Mouse (Mus musculus) ES-E14 (cell line): ENCODE measurements around the gene Tlr4. TPM values are rescaled to one million over a fixed set of nuclear protein-coding genes. Genes with fewer than 3 reads are reported as not detected.

Source experiments
- DNase-seq: peaks from one replicate; pipeline ENCODE4 v3.0.0-alpha.2; 2013; ENCODE audit warnings: low read depth, low spot score
- H3K27ac ChIP-seq: 2 replicates; pipeline ENCODE4 v1.5.1; 2012; ENCODE audit warnings: low read depth, mild to moderate bottlenecking, low read length, moderate library complexity, mixed read lengths; ENCODE audit not compliant: poor library complexity, insufficient read depth, severe bottlenecking
- H3K36me3 ChIP-seq: 2 replicates; pipeline ENCODE4 v1.6.1; 2012; ENCODE audit warnings: mild to moderate bottlenecking, low read length, moderate library complexity, mixed read lengths; ENCODE audit not compliant: control insufficient read depth, poor library complexity, insufficient read depth, severe bottlenecking
- H3K4me1 ChIP-seq, 2 experiments: fragments of 150-350 bp in 1 of 2; sonication (generic) in 1 of 2; 2 replicates each; pipeline ENCODE4 v1.6.1; 2012; ENCODE audit warnings: low read length in 2 of 2, mild to moderate bottlenecking in 1 of 2, mixed read lengths in 1 of 2; ENCODE audit not compliant: control insufficient read depth in 2 of 2, insufficient read depth in 2 of 2, poor library complexity in 1 of 2
- H3K4me3 ChIP-seq, 2 experiments: fragments of 150-350 bp in 1 of 2; sonication (generic) in 1 of 2; 2 replicates each; pipeline ENCODE4 v1.5.1; 2012; ENCODE audit warnings: low read length in 2 of 2, low read depth in 1 of 2, mild to moderate bottlenecking in 1 of 2, mixed read lengths in 1 of 2; ENCODE audit not compliant: insufficient read depth in 1 of 2, poor library complexity in 1 of 2, severe bottlenecking in 1 of 2
- H3K9ac ChIP-seq: 2 replicates; pipeline ENCODE4 v1.6.1; 2012; ENCODE audit warnings: low read depth, mild to moderate bottlenecking, low read length, mixed read lengths; ENCODE audit not compliant: poor library complexity, insufficient read depth, severe bottlenecking
- H3K9me3 ChIP-seq: fragments of 150-350 bp; sonication (generic); 2 replicates; pipeline ENCODE4 v1.6.1; 2012; ENCODE audit warnings: low read depth, mild to moderate bottlenecking, low read length; ENCODE audit not compliant: control insufficient read depth, insufficient read depth
- CHD2 ChIP-seq: IDR thresholded peaks from 2 replicates; pipeline ENCODE4 v1.6.1; 2014; ENCODE audit warnings: mild to moderate bottlenecking, low read depth, low read length, inconsistent platforms
- HCFC1 ChIP-seq: IDR thresholded peaks from 2 replicates; pipeline ENCODE4 v1.6.1; 2012; ENCODE audit warnings: low read length, inconsistent platforms, borderline replicate concordance; ENCODE audit not compliant: insufficient read depth
- MAFK ChIP-seq: IDR thresholded peaks from 2 replicates; pipeline ENCODE4 v1.6.1; 2014; ENCODE audit warnings: mild to moderate bottlenecking, low read depth, low read length, inconsistent platforms; ENCODE audit not compliant: insufficient read depth
- ZC3H11A ChIP-seq: IDR thresholded peaks from 2 replicates; pipeline ENCODE4 v1.6.1; 2012; ENCODE audit warnings: low read depth, mild to moderate bottlenecking, inconsistent platforms, low read length, borderline replicate concordance
- ZNF384 ChIP-seq: IDR thresholded peaks from 2 replicates; pipeline ENCODE4 v1.6.1; 2012; ENCODE audit warnings: low read depth, low read length, inconsistent platforms
- in situ Hi-C, 2 experiments: fragments of 600-800 bp; cut with MboI; formaldehyde crosslinking; loops; one replicate each; pipeline ENCODE4 v1.15.1; 2025; ENCODE audit warnings: low sequenced_read_pairs in 2 of 2, inconsistent platforms in 1 of 2; ENCODE audit not compliant: unreplicated experiment in 2 of 2
- total RNA-seq: library from RNA; depleted of rRNA; stranded (reverse); fragments of 300-350 nt; gene quantifications from 2 replicates; pipeline ENCODE4 v1.2.3, GENCODE M21; 2012

The Tlr4 gene
- total RNA-seq, 1 experiment: 0.36 TPM

- no peak overlapping the region for H3K9ac ChIP-seq
- H3K9me3 ChIP-seq: no peaks in the 10 kb centered on the region
- no peak overlapping the region; the same call in 1 of the 2 replicates for H3K27ac ChIP-seq
- no peak overlapping the region for H3K4me3 ChIP-seq
- in situ Hi-C loops: no loop called here
- TF ChIP-seq CHD2 (no peak), HCFC1 (no peak), ZNF384 (no peak)
- no peaks in the 10 kb centered on the region for H3K4me1 ChIP-seq
- no peak for DNase-seq
- no peaks in the 10 kb centered on the region for H3K36me3 ChIP-seq
Measured at GRCm38 (mm10) chr4:66901498-66901897, 74.1 kb downstream of the Tlr4 start.

- Histone ChIP-seq H3K9ac (no peak overlapping the region), H3K36me3 (no peaks in the 10 kb centered on the region), H3K9me3 (peaks cover 4% of the 10 kb centered on the region), H3K27ac (no peak overlapping the region), H3K4me1 (no peaks in the 10 kb centered on the region), H3K4me3 (no peak overlapping the region)
- no peak for DNase-seq
- in situ Hi-C loops: no loop called here
- TF ChIP-seq ZC3H11A: no peak
- TF ChIP-seq ZNF384: no peak
- TF ChIP-seq HCFC1: no peak
- TF ChIP-seq CHD2: no peak
- TF ChIP-seq MAFK: no peak
Measured at GRCm38 (mm10) chr4:66908376-66908775, 81.0 kb downstream of the Tlr4 start.

- no peak for TF ChIP-seq HCFC1
- no peak for TF ChIP-seq CHD2
- no peak for TF ChIP-seq ZNF384
- TF ChIP-seq MAFK: no peak
- no peak for TF ChIP-seq ZC3H11A
- DNase-seq: no peak
- Histone ChIP-seq H3K9ac (no peak overlapping the region), H3K4me3 (no peak overlapping the region), H3K36me3 (no peaks in the 10 kb centered on the region), H3K27ac (no peak overlapping the region), H3K4me1 (no peaks in the 10 kb centered on the region), H3K9me3 (no peaks in the 10 kb centered on the region)
- in situ Hi-C loops: no loop called here
Measured at GRCm38 (mm10) chr4:66919630-66920372, 92.4 kb downstream of the Tlr4 start.

GRCm38 (mm10) chr4:66923616-66924276, 96.4 kb downstream of the Tlr4 start:
- no peak for DNase-seq
- H3K4me3 ChIP-seq: no peak overlapping the region
- no peak overlapping the region for H3K9ac ChIP-seq
- no peak for TF ChIP-seq MAFK
- no peak for TF ChIP-seq CHD2
- H3K27ac ChIP-seq: no peak overlapping the region
- H3K36me3 ChIP-seq: no peaks in the 10 kb centered on the region
- no peaks in the 10 kb centered on the region for H3K4me1 ChIP-seq
- H3K9me3 ChIP-seq: no peaks in the 10 kb centered on the region
- in situ Hi-C loops: no loop called here

- in situ Hi-C loops: no loop called here
- H3K9ac ChIP-seq: no peak overlapping the region
- H3K36me3 ChIP-seq: no peaks in the 10 kb centered on the region
- no peak overlapping the region for H3K4me3 ChIP-seq
- no peaks in the 10 kb centered on the region for H3K9me3 ChIP-seq
- no peak for DNase-seq
- H3K4me1 ChIP-seq: no peaks in the 10 kb centered on the region
- no peak for TF ChIP-seq ZNF384
- TF ChIP-seq MAFK: no peak
- TF ChIP-seq ZC3H11A: no peak
- no peak for TF ChIP-seq HCFC1
- TF ChIP-seq CHD2: no peak
- H3K27ac ChIP-seq: no peak overlapping the region
Measured at GRCm38 (mm10) chr4:66926066-66926465, 98.7 kb downstream of the Tlr4 start.
